Mouse (Mus musculus): ENCODE data around the gene Lnx1. TPM values are rescaled to one million over a fixed set of nuclear protein-coding genes. Genes with fewer than 3 reads are reported as not detected.

Lnx1 gene
- polyA plus RNA-seq, 1 experiment from 2014 or later, result 1.5 TPM

GRCm38 (mm10) chr5:74632369-74633114, 70.2 kb downstream of the Lnx1 start:
- Histone ChIP-seq H3K27ac (replicated peaks; ENCODE audit: low read depth, low read length) (no peak overlapping the region), H3K27me3 (ENCODE audit: control insufficient read depth, insufficient read depth, low read length) (no peaks in the 10 kb centered on the region), H3K36me3 (replicated peaks; ENCODE audit: control insufficient read depth, insufficient read depth, low read depth, low read length) (no peaks in the 10 kb centered on the region), H3K9me3 (replicated peaks; ENCODE audit: control insufficient read depth, low read length) (no peaks in the 10 kb centered on the region), H3K4me1 (ENCODE audit: control insufficient read depth, insufficient read depth, low read length) (no peaks in the 10 kb centered on the region; the same call in 1 of the 2 replicates), H3K9ac (replicated peaks; ENCODE audit: low read length) (no peak overlapping the region), H3K4me3 (ENCODE audit: low read depth, low read length) (no peak overlapping the region), H3K4me2 (ENCODE audit: low read depth, low read length) (no peak overlapping the region)
- DNase-seq (ENCODE audit: low spot score) (no peak), ATAC-seq (replicated peaks; ENCODE audit: insufficient number of reproducible peaks, low FRiP score, low TSS enrichment, low read depth) (0 out of 2 replicates have a peak, but pooled peaks have one; percentile 14)
- WGBS, result 44% methylated on average over 17 of the region's 17 CpGs

DNA sequence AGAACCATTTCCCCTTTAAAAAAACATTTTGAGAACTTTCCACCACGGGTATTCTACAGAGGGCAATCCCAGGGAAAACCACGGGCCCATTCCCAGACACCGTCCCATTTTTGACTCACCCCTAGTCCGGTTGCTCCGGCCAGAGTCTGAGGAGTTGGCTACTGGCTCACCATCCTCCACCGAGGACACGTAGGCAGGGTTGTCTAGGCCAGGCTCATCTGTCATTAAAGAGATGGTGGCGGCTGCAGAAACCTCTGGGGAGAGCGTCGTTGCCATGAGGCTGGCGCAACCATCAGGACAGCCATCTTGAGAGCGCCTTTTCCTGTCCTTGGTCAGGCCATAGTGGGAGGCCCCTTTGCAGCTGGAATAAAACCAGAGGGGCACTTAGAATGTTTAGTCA, 74.7 kb downstream of the Lnx1 start:
- no peak overlapping the region for H3K27ac ChIP-seq (replicated peaks; ENCODE audit: low read depth, low read length)
- no peaks in the 10 kb centered on the region for H3K9me3 ChIP-seq (replicated peaks; ENCODE audit: control insufficient read depth, low read length)
- H3K9ac ChIP-seq (replicated peaks; ENCODE audit: low read length), result no peak overlapping the region
- no peaks in the 10 kb centered on the region; the same call in 1 of the 2 replicates for H3K4me1 ChIP-seq (ENCODE audit: control insufficient read depth, insufficient read depth, low read length)
- DNase-seq (ENCODE audit: low spot score) (no peak), ATAC-seq (replicated peaks; ENCODE audit: insufficient number of reproducible peaks, low FRiP score, low TSS enrichment, low read depth) (no peak)
- no peaks in the 10 kb centered on the region for H3K27me3 ChIP-seq (ENCODE audit: control insufficient read depth, insufficient read depth, low read length)
- 92% methylated on average over 12 of the region's 12 CpGs for WGBS
- no peak overlapping the region for H3K4me2 ChIP-seq (ENCODE audit: low read depth, low read length)
- H3K36me3 ChIP-seq (replicated peaks; ENCODE audit: control insufficient read depth, insufficient read depth, low read depth, low read length), result no peaks in the 10 kb centered on the region
- no peak overlapping the region for H3K4me3 ChIP-seq (ENCODE audit: low read depth, low read length)

DNA sequence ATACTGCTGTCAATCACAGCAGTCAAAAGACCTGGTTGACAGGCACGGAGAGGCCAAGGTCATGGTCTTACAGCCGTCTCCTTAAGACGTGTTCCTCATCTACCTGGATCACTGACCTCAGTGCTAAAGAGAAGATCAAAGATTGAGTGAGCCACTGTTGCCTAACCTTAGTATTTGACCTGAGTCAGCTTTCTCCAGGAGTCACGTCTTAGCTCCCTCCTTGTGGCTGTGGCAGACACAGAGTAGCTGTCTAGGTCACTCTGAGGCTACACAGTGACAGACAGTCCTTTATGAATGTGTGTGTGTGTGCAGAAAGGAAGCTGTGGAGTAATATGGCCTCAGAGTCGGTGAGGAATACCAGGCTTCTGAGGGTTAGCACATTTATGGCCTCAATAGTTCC, 78.3 kb downstream of the Lnx1 start:
- 44% methylated on average over 5 of the region's 5 CpGs for whole genome bisulfite sequencing
- H3K27ac ChIP-seq (replicated peaks; ENCODE audit: low read depth, low read length), result no peak overlapping the region
- H3K9ac ChIP-seq (replicated peaks; ENCODE audit: low read length), result no peak overlapping the region
- ATAC-seq (replicated peaks; ENCODE audit: insufficient number of reproducible peaks, low FRiP score, low TSS enrichment, low read depth), result no peak
- no peaks in the 10 kb centered on the region for H3K36me3 ChIP-seq (replicated peaks; ENCODE audit: control insufficient read depth, insufficient read depth, low read depth, low read length)
- H3K4me2 ChIP-seq (ENCODE audit: low read depth, low read length), result no peak overlapping the region
- no peak for DNase-seq (ENCODE audit: low spot score)
- no peaks in the 10 kb centered on the region for H3K9me3 ChIP-seq (replicated peaks; ENCODE audit: control insufficient read depth, low read length)
- H3K4me1 ChIP-seq (ENCODE audit: control insufficient read depth, insufficient read depth, low read length), result peaks cover 10% of the 10 kb centered on the region
- H3K4me3 ChIP-seq (ENCODE audit: low read depth, low read length), result no peak overlapping the region
- no peaks in the 10 kb centered on the region for H3K27me3 ChIP-seq (ENCODE audit: control insufficient read depth, insufficient read depth, low read length)

- no peak for ATAC-seq (replicated peaks; ENCODE audit: insufficient number of reproducible peaks, low FRiP score, low TSS enrichment, low read depth)
- WGBS, result 91% methylated on average over 14 of the region's 14 CpGs
Observed at GRCm38 (mm10) chr5:74623316-74624000, 79.3 kb downstream of the Lnx1 start.

DNA sequence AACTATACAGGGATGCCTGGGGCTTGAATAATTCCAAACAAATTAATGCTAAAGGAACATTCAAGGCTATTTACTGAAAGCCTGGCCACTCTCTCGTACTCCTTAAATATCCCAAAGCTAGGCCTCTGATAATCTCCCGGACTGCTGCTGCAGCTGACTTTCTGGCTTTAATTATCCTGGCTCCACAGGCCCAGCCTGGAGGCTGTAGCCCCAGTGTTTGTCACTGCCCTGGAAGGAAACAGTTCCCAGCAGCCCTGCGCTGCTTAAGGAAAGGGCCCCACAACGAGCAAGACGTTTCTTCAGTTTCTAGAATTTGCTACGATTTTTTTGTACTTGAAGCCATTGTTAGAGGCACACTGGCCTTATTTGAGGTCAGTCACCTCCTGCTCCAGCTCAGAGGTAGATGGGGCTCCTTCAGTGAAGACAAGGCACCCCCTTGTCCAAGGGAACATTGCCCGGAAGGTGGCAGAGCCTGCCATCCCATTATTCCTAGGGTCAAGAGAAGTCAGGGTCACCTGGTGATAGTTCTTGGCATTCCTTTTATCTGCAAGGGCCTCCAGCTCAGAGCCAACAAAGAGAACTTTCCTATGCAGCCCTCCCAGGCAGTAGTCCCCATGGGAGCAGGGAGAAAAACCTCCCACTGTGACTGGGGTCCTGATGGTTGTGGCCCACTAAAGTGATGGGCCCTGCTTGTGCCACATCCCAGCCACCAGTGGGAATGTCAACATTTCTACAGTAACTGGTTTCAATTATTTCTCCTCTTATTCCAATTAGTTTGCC, 80.8 kb downstream of the Lnx1 start:
- H3K27me3 ChIP-seq (ENCODE audit: control insufficient read depth, insufficient read depth, low read length), result no peaks in the 10 kb centered on the region
- H3K4me3 ChIP-seq (ENCODE audit: low read depth, low read length), result no peak overlapping the region
- 22% methylated on average over 7 of the region's 7 CpGs for WGBS
- H3K9ac ChIP-seq (replicated peaks; ENCODE audit: low read length), result peak overlapping the region; percentile 25; the same call in 1 of the 2 replicates
- peak; percentile 81 for DNase-seq (ENCODE audit: low spot score)
- no peak overlapping the region; the same call in 1 of the 2 replicates for H3K4me2 ChIP-seq (ENCODE audit: low read depth, low read length)
- H3K9me3 ChIP-seq (replicated peaks; ENCODE audit: control insufficient read depth, low read length), result no peaks in the 10 kb centered on the region
- no peaks in the 10 kb centered on the region for H3K36me3 ChIP-seq (replicated peaks; ENCODE audit: control insufficient read depth, insufficient read depth, low read depth, low read length)
- peak overlapping the region; percentile 78 for H3K27ac ChIP-seq (replicated peaks; ENCODE audit: low read depth, low read length)
- H3K4me1 ChIP-seq (ENCODE audit: control insufficient read depth, insufficient read depth, low read length), result peaks cover 10% of the 10 kb centered on the region
- ATAC-seq (replicated peaks; ENCODE audit: insufficient number of reproducible peaks, low FRiP score, low TSS enrichment, low read depth), result no peak; the same call in 1 of the 2 replicates

More at GRCm38 (mm10) chr5:74623316-74624000, 79.3 kb downstream of the Lnx1 start:
- no peak overlapping the region for H3K9ac ChIP-seq (replicated peaks; ENCODE audit: low read length)
- no peaks in the 10 kb centered on the region for H3K9me3 ChIP-seq (replicated peaks; ENCODE audit: control insufficient read depth, low read length)
- no peak for DNase-seq (ENCODE audit: low spot score)
- no peak overlapping the region for H3K4me2 ChIP-seq (ENCODE audit: low read depth, low read length)
- no peaks in the 10 kb centered on the region for H3K36me3 ChIP-seq (replicated peaks; ENCODE audit: control insufficient read depth, insufficient read depth, low read depth, low read length)
- H3K27me3 ChIP-seq (ENCODE audit: control insufficient read depth, insufficient read depth, low read length), result no peaks in the 10 kb centered on the region
- no peak overlapping the region for H3K27ac ChIP-seq (replicated peaks; ENCODE audit: low read depth, low read length)
- no peak overlapping the region for H3K4me3 ChIP-seq (ENCODE audit: low read depth, low read length)
- peaks cover 10% of the 10 kb centered on the region for H3K4me1 ChIP-seq (ENCODE audit: control insufficient read depth, insufficient read depth, low read length)

- peaks cover 10% of the 10 kb centered on the region for H3K4me1 ChIP-seq (ENCODE audit: control insufficient read depth, insufficient read depth, low read length)
- no peaks in the 10 kb centered on the region for H3K27me3 ChIP-seq (ENCODE audit: control insufficient read depth, insufficient read depth, low read length)
- H3K4me2 ChIP-seq (ENCODE audit: low read depth, low read length), result no peak overlapping the region
- no peak overlapping the region for H3K9ac ChIP-seq (replicated peaks; ENCODE audit: low read length)
- H3K4me3 ChIP-seq (ENCODE audit: low read depth, low read length), result no peak overlapping the region
- DNase-seq (ENCODE audit: low spot score) (peak; percentile 53), ATAC-seq (replicated peaks; ENCODE audit: insufficient number of reproducible peaks, low FRiP score, low TSS enrichment, low read depth) (no peak)
- no peak overlapping the region for H3K27ac ChIP-seq (replicated peaks; ENCODE audit: low read depth, low read length)
- H3K9me3 ChIP-seq (replicated peaks; ENCODE audit: control insufficient read depth, low read length), result no peaks in the 10 kb centered on the region
- 73% methylated on average over 3 of the region's 3 CpGs for WGBS
- H3K36me3 ChIP-seq (replicated peaks; ENCODE audit: control insufficient read depth, insufficient read depth, low read depth, low read length), result no peaks in the 10 kb centered on the region
Observed at GRCm38 (mm10) chr5:74618573-74619059, 84.1 kb downstream of the Lnx1 start.

DNA sequence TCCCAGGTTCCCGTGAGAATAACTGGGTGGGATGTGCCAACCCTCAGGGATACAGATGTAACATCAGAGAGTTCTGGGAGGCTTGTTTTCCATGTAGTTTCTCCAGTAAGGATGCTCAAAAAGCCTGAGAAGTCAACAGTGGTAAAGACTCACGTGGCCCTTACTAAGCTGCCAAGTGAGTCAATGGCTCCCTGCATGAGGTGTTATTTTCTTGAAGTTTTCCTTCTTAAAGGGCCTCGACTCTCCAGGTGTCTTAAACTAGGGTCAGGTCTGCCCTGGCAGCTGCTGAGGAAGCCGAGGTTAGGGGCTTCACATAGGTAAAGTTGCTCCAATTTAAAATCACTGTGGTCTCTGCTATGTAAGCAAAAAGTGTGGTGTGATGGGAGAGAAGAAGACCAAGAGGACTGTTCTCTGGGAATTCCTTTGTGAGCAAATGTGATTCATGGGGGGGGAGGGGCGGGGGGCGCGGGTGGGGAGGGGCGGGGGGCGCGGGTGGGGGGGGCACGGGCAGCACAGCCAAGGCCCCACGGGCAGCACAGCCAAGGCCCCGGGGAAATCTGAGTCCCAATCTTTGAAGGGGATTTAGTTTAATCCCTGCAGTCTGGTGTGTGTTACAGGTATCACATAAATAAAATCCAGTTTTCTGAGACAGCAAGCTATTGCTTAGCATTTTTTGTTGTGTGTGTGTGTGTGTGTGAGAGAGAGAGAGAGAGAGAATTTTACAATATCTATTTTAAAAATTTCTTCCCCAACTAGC, 84.7 kb downstream of the Lnx1 start:
- no peak overlapping the region for H3K9ac ChIP-seq (replicated peaks; ENCODE audit: low read length)
- no peaks in the 10 kb centered on the region for H3K27me3 ChIP-seq (ENCODE audit: control insufficient read depth, insufficient read depth, low read length)
- DNase-seq (ENCODE audit: low spot score), result peak; percentile 53
- H3K9me3 ChIP-seq (replicated peaks; ENCODE audit: control insufficient read depth, low read length), result no peaks in the 10 kb centered on the region
- no peak overlapping the region for H3K4me3 ChIP-seq (ENCODE audit: low read depth, low read length)
- H3K4me1 ChIP-seq (ENCODE audit: control insufficient read depth, insufficient read depth, low read length), result peaks cover 10% of the 10 kb centered on the region
- 49% methylated on average over 13 of the region's 13 CpGs for WGBS
- no peak overlapping the region for H3K4me2 ChIP-seq (ENCODE audit: low read depth, low read length)
- H3K36me3 ChIP-seq (replicated peaks; ENCODE audit: control insufficient read depth, insufficient read depth, low read depth, low read length), result no peaks in the 10 kb centered on the region
- no peak for ATAC-seq (replicated peaks; ENCODE audit: insufficient number of reproducible peaks, low FRiP score, low TSS enrichment, low read depth)
- peak overlapping the region; percentile 67; the same call in 1 of the 2 replicates for H3K27ac ChIP-seq (replicated peaks; ENCODE audit: low read depth, low read length)
